Mouse (Mus musculus) cortical plate, adult 2 months (tissue): ENCODE data around the gene Palmd. TPM values are rescaled to one million over a fixed set of nuclear protein-coding genes. Genes with fewer than 3 reads are reported as not detected.

Experiments used
- H3K27ac ChIP-seq: fragments of 200-500 bp; 2 replicates; pipeline ENCODE4 v1.5.1; 2012; ENCODE audit warnings: low read length, control low read depth, inconsistent platforms; ENCODE audit not compliant: insufficient read depth
- H3K4me1 ChIP-seq: fragments of 200-500 bp; 2 replicates; pipeline ENCODE4 v1.6.1; 2011; ENCODE audit warnings: low read length; ENCODE audit not compliant: control insufficient read depth, insufficient read depth
- H3K4me3 ChIP-seq: fragments of 200-500 bp; 2 replicates; pipeline ENCODE4 v1.5.1; 2011; ENCODE audit warnings: mild to moderate bottlenecking, low read length, control low read depth; ENCODE audit not compliant: insufficient read depth
- CTCF ChIP-seq: fragments of 200-500 bp; IDR thresholded peaks from 2 replicates; pipeline ENCODE4 v1.5.1; 2011; ENCODE audit warnings: mild to moderate bottlenecking, control low read depth, low read length; ENCODE audit not compliant: insufficient read depth; ENCODE audit errors: extremely low read depth
- POLR2A ChIP-seq: fragments of 200-500 bp; IDR thresholded peaks from 2 replicates; pipeline ENCODE4 v1.6.1; 2011; ENCODE audit warnings: mild to moderate bottlenecking, low read length, control low read depth; ENCODE audit not compliant: insufficient read depth; ENCODE audit errors: extremely low read depth
- polyA plus RNA-seq: library from polyadenylated mRNA; depleted of rRNA; stranded (reverse); fragments of >200 nt; gene quantifications from 2 replicates; pipeline ENCODE4 v1.2.3, GENCODE M21; 2012

Gene Palmd
- polyA plus RNA-seq, 1 experiment = 9.4 TPM

- no peak overlapping the region for H3K27ac ChIP-seq
- TF ChIP-seq POLR2A = no peak
- no peak for TF ChIP-seq CTCF
- H3K4me3 ChIP-seq = no peak overlapping the region
- H3K4me1 ChIP-seq = no peaks in the 10 kb centered on the region
Observed at GRCm38 (mm10) chr3:116961354-116962142, 7.2 kb downstream of the Palmd start.

DNA sequence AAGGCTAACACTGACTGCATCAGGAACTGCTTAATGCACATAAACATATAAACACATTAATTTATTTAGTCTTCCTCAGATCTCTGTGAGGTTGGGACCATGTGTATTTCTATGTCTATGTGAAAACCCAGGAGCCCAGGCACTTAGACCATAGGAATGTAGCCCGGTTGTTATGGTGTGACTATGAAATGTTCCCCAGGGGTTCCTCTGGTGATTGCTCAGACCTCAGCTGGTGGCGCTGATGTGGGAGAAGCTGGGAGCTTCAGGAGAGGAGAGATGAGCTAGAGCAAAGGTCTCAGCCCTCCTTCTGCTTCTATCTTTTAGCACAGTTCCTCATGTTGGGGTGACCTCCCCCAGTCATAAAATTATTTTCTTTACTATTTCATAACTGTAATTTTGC, 8.4 kb downstream of the Palmd start:
- H3K4me1 ChIP-seq = no peaks in the 10 kb centered on the region
- TF ChIP-seq POLR2A (no peak), CTCF (no peak)
- no peak overlapping the region for H3K4me3 ChIP-seq
- no peak overlapping the region; the same call in 1 of the 2 replicates for H3K27ac ChIP-seq

- TF ChIP-seq POLR2A = no peak
- TF ChIP-seq CTCF = no peak
- Histone ChIP-seq H3K4me1 (no peaks in the 10 kb centered on the region; the same call in 1 of the 2 replicates), H3K27ac (peak overlapping the region; percentile 77), H3K4me3 (no peak overlapping the region)
Observed at GRCm38 (mm10) chr3:116955061-116955460, 13.7 kb downstream of the Palmd start.

- H3K27ac ChIP-seq = peak overlapping the region; percentile 53
- no peaks in the 10 kb centered on the region; the same call in 1 of the 2 replicates for H3K4me1 ChIP-seq
- TF ChIP-seq CTCF (no peak), POLR2A (no peak)
- no peak overlapping the region for H3K4me3 ChIP-seq
Observed at GRCm38 (mm10) chr3:116953366-116953765, 15.4 kb downstream of the Palmd start.

DNA sequence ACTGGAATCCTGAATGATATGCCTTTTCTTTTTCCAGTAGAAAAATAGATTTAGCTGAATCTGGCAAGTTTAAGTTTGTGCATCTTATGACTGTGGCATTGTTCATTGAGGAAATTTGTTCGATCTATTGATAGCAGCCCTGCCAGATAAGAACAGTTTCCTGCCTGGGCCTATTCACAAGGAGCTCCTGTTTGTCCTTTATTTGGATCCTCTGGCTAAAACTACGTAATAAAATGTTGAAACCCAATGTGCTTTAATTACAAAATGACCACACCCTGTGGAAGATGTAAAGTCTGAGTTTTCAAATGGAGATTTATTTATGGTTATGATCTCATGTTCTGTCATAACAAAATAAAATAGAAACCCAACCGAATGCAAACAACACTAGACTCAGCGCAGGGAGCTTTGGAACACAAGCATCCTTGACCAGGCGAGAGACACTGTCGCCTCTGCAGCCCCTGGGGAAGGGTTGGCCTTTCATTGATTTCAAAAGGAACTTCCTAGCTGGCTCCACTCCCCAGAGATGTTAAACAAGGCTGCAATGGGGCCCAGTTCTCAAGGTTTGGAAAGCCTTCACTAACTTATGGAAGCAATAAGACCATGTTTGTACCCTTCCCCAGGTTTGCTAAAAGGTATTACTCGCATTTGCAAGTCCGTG, 16.4 kb downstream of the Palmd start:
- Histone ChIP-seq H3K4me1 (no peaks in the 10 kb centered on the region; the same call in 1 of the 2 replicates), H3K4me3 (no peak overlapping the region), H3K27ac (no peak overlapping the region)
- TF ChIP-seq POLR2A = no peak
- TF ChIP-seq CTCF = no peak

DNA sequence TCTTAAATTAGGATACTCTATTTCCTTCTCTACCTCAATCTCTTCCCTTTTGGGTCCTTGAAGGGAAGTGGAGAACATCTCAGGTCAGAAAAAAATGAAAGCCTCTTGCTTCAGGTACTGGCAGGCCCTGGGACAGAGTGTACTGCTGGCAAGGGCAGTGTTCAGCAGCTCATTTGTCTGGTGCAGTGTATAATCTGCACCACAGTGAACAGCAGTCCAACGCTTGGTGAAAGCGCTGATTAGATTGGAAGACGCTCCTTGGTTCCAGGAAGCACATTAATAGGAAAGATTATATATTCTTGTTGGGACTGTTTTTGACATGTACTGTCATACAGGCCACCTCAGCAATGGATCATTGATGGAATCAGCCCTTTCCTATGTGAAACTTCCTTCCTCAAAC, 17.3 kb downstream of the Palmd start:
- Histone ChIP-seq H3K27ac (peak overlapping the region; percentile 56; the same call in 1 of the 2 replicates), H3K4me1 (no peaks in the 10 kb centered on the region; the same call in 1 of the 2 replicates), H3K4me3 (no peak overlapping the region)
- TF ChIP-seq CTCF = no peak
- no peak for TF ChIP-seq POLR2A

DNA sequence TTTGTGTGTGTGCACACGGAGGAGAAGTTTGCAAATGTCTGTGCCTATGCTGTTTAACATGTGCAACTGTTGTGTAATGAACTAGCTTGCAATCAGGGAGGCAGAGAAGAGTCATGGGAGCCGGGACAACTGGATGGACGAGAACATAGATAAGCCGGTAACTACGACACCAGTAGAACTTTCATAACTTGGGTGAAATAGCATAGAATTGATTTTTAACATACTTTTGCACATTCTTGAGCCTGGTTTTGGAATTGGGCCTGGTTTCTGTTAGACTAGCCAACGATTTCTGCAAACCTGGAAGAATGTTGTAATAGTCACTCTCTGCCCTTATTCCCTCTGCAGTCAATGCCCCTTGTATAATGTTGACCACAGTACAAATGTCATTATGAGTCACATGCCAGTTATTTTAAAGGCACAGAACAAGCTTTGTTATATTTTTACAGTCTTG, 18.1 kb downstream of the Palmd start:
- H3K27ac ChIP-seq = no peak overlapping the region
- no peak overlapping the region for H3K4me3 ChIP-seq
- H3K4me1 ChIP-seq = no peaks in the 10 kb centered on the region; the same call in 1 of the 2 replicates
- TF ChIP-seq POLR2A (no peak), CTCF (no peak)

GRCm38 (mm10) chr3:116946476-116946875, 22.3 kb downstream of the Palmd start:
- Histone ChIP-seq H3K4me3 (no peak overlapping the region), H3K4me1 (no peaks in the 10 kb centered on the region; the same call in 1 of the 2 replicates), H3K27ac (no peak overlapping the region)
- TF ChIP-seq POLR2A (no peak), CTCF (no peak)

DNA sequence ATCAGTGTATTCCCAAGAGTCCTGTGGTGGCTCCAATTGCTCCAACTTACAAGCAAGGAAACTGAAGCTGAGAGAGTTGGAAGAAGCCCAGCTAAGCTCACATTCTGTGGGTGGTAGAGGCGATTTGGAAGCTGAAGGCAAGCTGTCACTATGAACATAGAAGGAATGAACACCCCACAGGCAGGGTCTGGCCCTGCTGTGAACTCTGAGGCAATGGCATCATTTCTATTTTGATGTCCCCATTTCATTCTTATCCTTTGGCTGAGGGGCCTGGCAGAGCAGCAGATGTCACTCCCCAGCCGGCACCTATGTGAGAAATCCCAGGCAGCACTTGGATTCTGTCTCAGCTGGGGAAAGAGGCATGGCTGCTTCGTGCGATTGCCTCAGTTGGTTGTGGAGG, 25.4 kb downstream of the Palmd start:
- H3K27ac ChIP-seq = no peak overlapping the region
- H3K4me3 ChIP-seq = no peak overlapping the region
- TF ChIP-seq POLR2A (no peak), CTCF (no peak)
- peaks cover 2% of the 10 kb centered on the region; the same call in 1 of the 2 replicates for H3K4me1 ChIP-seq
